Mouse (Mus musculus) lung, adult 2 months (tissue): ENCODE data around the gene Tbc1d15.

ENCODE experiments used
- CTCF ChIP-seq: fragments of 200-500 bp; IDR thresholded peaks from 2 replicates; pipeline ENCODE4 v1.5.1; 2011; ENCODE audit warnings: mild to moderate bottlenecking, low read length, control low read depth; ENCODE audit not compliant: insufficient read depth
- POLR2A ChIP-seq: fragments of 200-500 bp; IDR thresholded peaks from 2 replicates; pipeline ENCODE4 v1.6.1; 2011; ENCODE audit warnings: low read depth, mild to moderate bottlenecking, control low read depth, low read length, borderline replicate concordance; ENCODE audit errors: extremely low read depth

- TF ChIP-seq CTCF (no peak), POLR2A (no peak)
Observed at GRCm38 (mm10) chr10:115173336-115173735, 77.9 kb downstream of the Tbc1d15 start.
